Mouse (Mus musculus): ENCODE results near the gene Mfsd7a. TPM values are rescaled to one million over a fixed set of nuclear protein-coding genes. Genes with fewer than 3 reads are reported as not detected.

Gene Mfsd7a
- polyA plus RNA-seq, 1 experiment from 2014 or later, result 0.58 TPM

GRCm38 (mm10) chr5:108465131-108465891 lies 16.6 kb upstream of the Mfsd7a start:
- Histone ChIP-seq H3K4me2 (ENCODE audit: low read depth, low read length) (no peak overlapping the region), H3K4me3 (ENCODE audit: low read depth, low read length) (no peak overlapping the region), H3K27ac (replicated peaks; ENCODE audit: low read depth, low read length) (no peak overlapping the region), H3K36me3 (ENCODE audit: control insufficient read depth, insufficient read depth, low read length) (0 out of 2 replicates have a peak, but pooled peaks cover 17% of the 10 kb centered on the region), H3K4me1 (ENCODE audit: control insufficient read depth, insufficient read depth, low read length) (peaks cover 21% of the 10 kb centered on the region), H3K9me3 (ENCODE audit: control insufficient read depth, low read length) (no peaks in the 10 kb centered on the region), H3K27me3 (replicated peaks; ENCODE audit: control insufficient read depth, insufficient read depth, low read length) (no peaks in the 10 kb centered on the region), H3K9ac (ENCODE audit: low read depth, low read length) (no peak overlapping the region)
- ATAC-seq (ENCODE audit: low read depth), result no peak
- DNase-seq (ENCODE audit: low spot score), result no peak
- WGBS, result 90% methylated on average over 6 of the region's 6 CpGs

DNA sequence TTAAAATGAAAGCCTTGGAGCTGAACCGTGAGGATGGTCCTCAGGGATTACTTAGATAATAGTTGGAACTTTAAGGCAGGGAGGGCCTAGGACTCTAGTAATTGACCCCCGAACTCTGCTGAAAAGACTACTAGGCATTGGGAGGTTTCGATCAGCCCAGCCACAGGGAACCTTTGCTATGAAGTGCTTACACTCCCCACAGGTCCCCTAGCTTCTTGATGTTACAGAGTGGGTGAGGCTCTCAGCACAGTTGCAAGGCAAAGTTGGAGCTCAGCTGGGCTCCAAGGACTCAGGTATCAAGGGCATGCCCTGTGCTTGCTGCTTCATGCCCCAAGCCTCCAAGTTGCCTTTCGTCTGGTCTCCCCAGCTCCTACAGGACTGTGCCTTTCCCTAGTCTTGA lies 13.8 kb upstream of the Mfsd7a start:
- ATAC-seq (ENCODE audit: low read depth) (no peak), DNase-seq (ENCODE audit: low spot score) (no peak)
- Histone ChIP-seq H3K9me3 (ENCODE audit: control insufficient read depth, low read length) (no peaks in the 10 kb centered on the region), H3K4me1 (ENCODE audit: control insufficient read depth, insufficient read depth, low read length) (peaks cover 21% of the 10 kb centered on the region), H3K4me3 (ENCODE audit: low read depth, low read length) (peak overlapping the region; percentile 70), H3K27ac (replicated peaks; ENCODE audit: low read depth, low read length) (peak overlapping the region; percentile 52), H3K4me2 (ENCODE audit: low read depth, low read length) (peak overlapping the region; percentile 100), H3K9ac (ENCODE audit: low read depth, low read length) (peak overlapping the region; percentile 99), H3K27me3 (replicated peaks; ENCODE audit: control insufficient read depth, insufficient read depth, low read length) (0 out of 2 replicates have a peak, but pooled peaks cover 3% of the 10 kb centered on the region), H3K36me3 (ENCODE audit: control insufficient read depth, insufficient read depth, low read length) (0 out of 2 replicates have a peak, but pooled peaks cover 17% of the 10 kb centered on the region)
- 39% methylated on average over 4 of the region's 4 CpGs for WGBS

GRCm38 (mm10) chr5:108461082-108462065 lies 12.7 kb upstream of the Mfsd7a start, which contains the start of gene Pcgf3:
TSS of gene Pcgf3 (plus strand) at chr5:108461232.
- H3K36me3 ChIP-seq (ENCODE audit: control insufficient read depth, insufficient read depth, low read length), result 0 out of 2 replicates have a peak, but pooled peaks cover 9% of the 10 kb centered on the region
- peak within 1 kb of the TSS; percentile 85 for H3K27ac ChIP-seq (replicated peaks; ENCODE audit: low read depth, low read length)
- H3K9ac ChIP-seq (ENCODE audit: low read depth, low read length), result peak within 1 kb of the TSS; percentile 99
- peaks cover 21% of the 10 kb centered on the region for H3K4me1 ChIP-seq (ENCODE audit: control insufficient read depth, insufficient read depth, low read length)
- peak; percentile 98 for DNase-seq (ENCODE audit: low spot score)
- ATAC-seq (ENCODE audit: low read depth), result peak; percentile 96
- H3K4me3 ChIP-seq (ENCODE audit: low read depth, low read length), result peak within 1 kb of the TSS; percentile 70
- H3K9me3 ChIP-seq (ENCODE audit: control insufficient read depth, low read length), result no peaks in the 10 kb centered on the region
- H3K4me2 ChIP-seq (ENCODE audit: low read depth, low read length), result peak within 1 kb of the TSS; percentile 100
- 1% methylated on average over 40 of the region's 62 CpGs for WGBS
- 0 out of 2 replicates have a peak, but pooled peaks cover 3% of the 10 kb centered on the region for H3K27me3 ChIP-seq (replicated peaks; ENCODE audit: control insufficient read depth, insufficient read depth, low read length)

GRCm38 (mm10) chr5:108460461-108460860 lies 11.8 kb upstream of the Mfsd7a start:
- 38% methylated on average over 6 of the region's 6 CpGs for WGBS
- no peak for ATAC-seq (ENCODE audit: low read depth)
- H3K9ac ChIP-seq (ENCODE audit: low read depth, low read length), result peak overlapping the region; percentile 99

GRCm38 (mm10) chr5:108458706-108459105 lies 10.0 kb upstream of the Mfsd7a start:
- 58% methylated on average over 2 of the region's 2 CpGs for WGBS
- Histone ChIP-seq H3K9me3 (ENCODE audit: control insufficient read depth, low read length) (no peaks in the 10 kb centered on the region), H3K4me2 (ENCODE audit: low read depth, low read length) (no peak overlapping the region), H3K4me3 (ENCODE audit: low read depth, low read length) (no peak overlapping the region), H3K27ac (replicated peaks; ENCODE audit: low read depth, low read length) (no peak overlapping the region), H3K36me3 (ENCODE audit: control insufficient read depth, insufficient read depth, low read length) (no peaks in the 10 kb centered on the region), H3K4me1 (ENCODE audit: control insufficient read depth, insufficient read depth, low read length) (peaks cover 17% of the 10 kb centered on the region), H3K27me3 (replicated peaks; ENCODE audit: control insufficient read depth, insufficient read depth, low read length) (0 out of 2 replicates have a peak, but pooled peaks cover 3% of the 10 kb centered on the region), H3K9ac (ENCODE audit: low read depth, low read length) (no peak overlapping the region)
- DNase-seq (ENCODE audit: low spot score) (no peak), ATAC-seq (ENCODE audit: low read depth) (no peak)

More at GRCm38 (mm10) chr5:108460461-108460860, 11.8 kb upstream of the Mfsd7a start:
- Histone ChIP-seq H3K36me3 (ENCODE audit: control insufficient read depth, insufficient read depth, low read length) (0 out of 2 replicates have a peak, but pooled peaks cover 6% of the 10 kb centered on the region), H3K27ac (replicated peaks; ENCODE audit: low read depth, low read length) (no peak overlapping the region), H3K4me2 (ENCODE audit: low read depth, low read length) (peak overlapping the region; percentile 100), H3K4me3 (ENCODE audit: low read depth, low read length) (peak overlapping the region; percentile 70), H3K9me3 (ENCODE audit: control insufficient read depth, low read length) (no peaks in the 10 kb centered on the region), H3K27me3 (replicated peaks; ENCODE audit: control insufficient read depth, insufficient read depth, low read length) (0 out of 2 replicates have a peak, but pooled peaks cover 3% of the 10 kb centered on the region), H3K4me1 (ENCODE audit: control insufficient read depth, insufficient read depth, low read length) (peaks cover 21% of the 10 kb centered on the region)
- DNase-seq (ENCODE audit: low spot score), result no peak

GRCm38 (mm10) chr5:108454094-108454493 lies 5.4 kb upstream of the Mfsd7a start:
- H3K4me2 ChIP-seq (ENCODE audit: low read depth, low read length), result no peak overlapping the region
- no peaks in the 10 kb centered on the region for H3K9me3 ChIP-seq (ENCODE audit: control insufficient read depth, low read length)
- no peak for DNase-seq (ENCODE audit: low spot score)
- H3K4me1 ChIP-seq (ENCODE audit: control insufficient read depth, insufficient read depth, low read length), result peaks cover 3% of the 10 kb centered on the region; the same call in 1 of the 2 replicates
- H3K4me3 ChIP-seq (ENCODE audit: low read depth, low read length), result no peak overlapping the region
- ATAC-seq (ENCODE audit: low read depth), result no peak
- no peak overlapping the region for H3K9ac ChIP-seq (ENCODE audit: low read depth, low read length)
- 29% methylated on average over 3 of the region's 3 CpGs for WGBS
- H3K27ac ChIP-seq (replicated peaks; ENCODE audit: low read depth, low read length), result no peak overlapping the region
- 0 out of 2 replicates have a peak, but pooled peaks cover 3% of the 10 kb centered on the region for H3K27me3 ChIP-seq (replicated peaks; ENCODE audit: control insufficient read depth, insufficient read depth, low read length)
- H3K36me3 ChIP-seq (ENCODE audit: control insufficient read depth, insufficient read depth, low read length), result no peaks in the 10 kb centered on the region

- H3K4me2 ChIP-seq (ENCODE audit: low read depth, low read length), result no peak overlapping the region
- peaks cover 11% of the 10 kb centered on the region; the same call in 1 of the 2 replicates for H3K4me1 ChIP-seq (ENCODE audit: control insufficient read depth, insufficient read depth, low read length)
- 92% methylated on average over 1 of the region's 1 CpGs for WGBS
- no peak overlapping the region for H3K27ac ChIP-seq (replicated peaks; ENCODE audit: low read depth, low read length)
- no peak overlapping the region for H3K9ac ChIP-seq (ENCODE audit: low read depth, low read length)
- no peak for ATAC-seq (ENCODE audit: low read depth)
- DNase-seq (ENCODE audit: low spot score), result no peak
- peaks cover 5% of the 10 kb centered on the region; the same call in 1 of the 2 replicates for H3K27me3 ChIP-seq (replicated peaks; ENCODE audit: control insufficient read depth, insufficient read depth, low read length)
- H3K4me3 ChIP-seq (ENCODE audit: low read depth, low read length), result no peak overlapping the region
- H3K9me3 ChIP-seq (ENCODE audit: control insufficient read depth, low read length), result no peaks in the 10 kb centered on the region
- H3K36me3 ChIP-seq (ENCODE audit: control insufficient read depth, insufficient read depth, low read length), result no peaks in the 10 kb centered on the region
These were observed 3.7 kb upstream of the Mfsd7a start for GRCm38 (mm10) chr5:108452422-108452821.

DNA sequence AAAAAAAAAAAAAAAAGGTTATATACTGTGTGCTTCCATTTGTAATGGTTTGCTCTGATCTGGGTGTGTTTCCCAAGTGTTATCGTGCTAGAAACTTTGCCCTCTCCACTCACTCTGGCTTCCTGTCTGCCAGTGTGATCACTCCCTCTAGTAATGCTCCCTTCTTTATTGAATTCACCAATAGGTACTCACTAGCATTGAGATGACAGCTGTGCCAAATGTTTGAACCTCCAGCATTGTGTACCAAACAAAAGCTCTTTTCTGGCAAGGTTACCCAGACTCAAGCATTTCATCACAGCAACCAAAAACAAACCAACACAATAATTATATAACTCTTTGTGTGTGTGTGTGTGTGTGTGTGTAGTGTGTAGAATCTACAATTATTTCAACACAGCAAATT lies 2.9 kb upstream of the Mfsd7a start:
- Histone ChIP-seq H3K4me1 (ENCODE audit: control insufficient read depth, insufficient read depth, low read length) (peaks cover 11% of the 10 kb centered on the region; the same call in 1 of the 2 replicates), H3K4me3 (ENCODE audit: low read depth, low read length) (no peak overlapping the region), H3K9ac (ENCODE audit: low read depth, low read length) (no peak overlapping the region), H3K9me3 (ENCODE audit: control insufficient read depth, low read length) (no peaks in the 10 kb centered on the region), H3K27ac (replicated peaks; ENCODE audit: low read depth, low read length) (no peak overlapping the region), H3K36me3 (ENCODE audit: control insufficient read depth, insufficient read depth, low read length) (no peaks in the 10 kb centered on the region), H3K4me2 (ENCODE audit: low read depth, low read length) (no peak overlapping the region), H3K27me3 (replicated peaks; ENCODE audit: control insufficient read depth, insufficient read depth, low read length) (peaks cover 5% of the 10 kb centered on the region; the same call in 1 of the 2 replicates)
- 79% methylated on average over 1 of the region's 1 CpGs for WGBS
- ATAC-seq (ENCODE audit: low read depth) (no peak), DNase-seq (ENCODE audit: low spot score) (no peak)

Measured in embryonic facial prominence, embryonic 14.5 days (tissue).